Mouse (Mus musculus): ENCODE measurements at regions not wholly inside any gene's neighbourhood (a gene's known extent, or its start where the extent isn't known, plus 50 kb on each side); places are given as distances from the start of the nearest gene placed in this dataset.
"Not testable (repeated sequence)": the region's sequence is repeated elsewhere in the genome, so short reads cannot be mapped to it uniquely, and the experiment has no call there.

GRCm38 (mm10) chr16:3114473-3115335, 476.1 kb upstream of the Olfr161 start:
- DNase-seq, result not testable (repeated sequence)

- DNase-seq, result peak; percentile 24
Observed at GRCm38 (mm10) chr16:3115336-3116112, 475.3 kb upstream of the Olfr161 start.

DNA sequence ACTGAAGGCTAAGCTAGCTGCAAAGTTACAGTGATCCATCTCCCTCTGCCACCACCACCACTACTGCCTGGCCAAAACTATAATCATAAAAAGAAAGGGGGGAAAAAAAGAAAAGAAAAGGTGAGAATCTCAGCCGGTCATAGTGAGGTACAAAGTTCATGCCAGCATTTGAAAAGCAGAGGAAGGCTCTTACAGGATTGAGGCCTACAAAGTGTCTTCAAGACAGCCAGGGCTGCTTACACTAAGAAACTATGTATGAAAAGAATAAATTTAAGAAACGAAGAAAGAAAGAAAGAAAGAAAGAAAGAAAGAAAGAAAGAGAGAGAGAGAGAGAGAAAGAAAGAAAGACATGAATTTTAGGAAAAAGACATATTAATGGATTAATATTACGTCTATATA, 474.7 kb upstream of the Olfr161 start:
- not testable (repeated sequence) for DNase-seq

DNA sequence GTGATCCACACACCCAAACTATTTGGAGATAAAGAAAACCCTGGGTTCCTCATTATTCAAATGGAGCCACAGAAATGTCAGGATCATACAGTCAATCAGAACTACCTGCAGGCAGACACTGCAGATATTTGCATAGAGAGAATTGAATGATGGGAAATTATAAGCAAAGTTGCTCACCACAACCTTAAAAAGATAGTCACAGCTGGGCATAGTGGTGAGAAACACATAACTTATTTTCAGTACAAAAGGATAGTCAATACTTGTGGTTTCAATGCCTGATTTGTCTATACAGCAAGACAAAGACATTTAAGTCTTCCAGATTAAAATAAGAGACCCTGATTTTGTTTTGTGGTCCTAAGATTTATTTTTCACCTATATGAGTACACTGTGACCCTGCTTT, 469.6 kb upstream of the Olfr161 start:
- DNase-seq, result not testable (repeated sequence)

GRCm38 (mm10) chr16:3122145-3122860, 468.5 kb upstream of the Olfr161 start:
- DNase-seq, result not testable (repeated sequence)

DNA sequence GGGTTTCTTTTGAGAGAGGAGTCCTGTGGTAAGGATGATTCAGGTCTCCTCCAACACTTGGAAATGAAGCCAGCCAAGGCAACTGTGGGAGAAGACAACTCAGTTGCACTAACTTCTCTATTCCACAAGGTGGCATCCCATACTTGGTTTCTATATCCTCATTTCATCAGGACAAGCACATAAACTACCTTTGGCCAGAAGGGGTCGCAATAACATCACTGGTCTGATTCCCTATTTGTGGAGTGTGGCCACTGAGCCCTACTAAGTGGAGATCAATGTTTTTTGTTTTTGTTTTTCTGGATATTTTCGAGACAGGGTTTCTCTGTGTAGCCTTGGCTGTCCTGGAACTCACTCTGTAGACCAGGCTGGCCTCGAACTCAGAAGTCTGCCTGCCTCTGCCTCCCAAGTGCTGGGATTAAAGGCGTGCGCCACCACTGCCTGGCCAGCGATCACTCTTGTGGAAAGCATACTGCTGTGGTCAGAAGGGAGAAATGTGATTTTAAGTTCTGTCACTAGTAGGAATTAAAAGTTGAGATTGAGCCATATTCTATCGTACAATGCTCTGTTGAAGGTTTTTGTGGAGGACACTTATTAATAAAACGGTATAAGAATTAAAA, 467.9 kb upstream of the Olfr161 start:
- peak; percentile 33 for DNase-seq

- DNase-seq, result not testable (repeated sequence)
Observed at GRCm38 (mm10) chr16:3127317-3127716, 463.5 kb upstream of the Olfr161 start.
